Mouse (Mus musculus): Measurements from ENCODE around the gene Cep350.
A peak's percentile ranks its signal among the peaks of the same experiment; 100 is the strongest.

GRCm38 (mm10) chr1:155862967-155863366 lies 110.1 kb downstream of the Cep350 start:
- 0 out of 2 replicates have a peak, but pooled peaks have one; percentile 7 for TF ChIP-seq CTCF (IDR thresholded peaks at IDR 0.05; ENCODE audit: extremely low read depth, insufficient read depth, low read length)
- no peak for TF ChIP-seq POLR2A (IDR thresholded peaks at IDR 0.05; ENCODE audit: extremely low read depth, insufficient read depth, low read length)

Measured in cortical plate, adult 2 months (tissue).